Mouse (Mus musculus) embryonic facial prominence, embryonic 14.5 days (tissue): ENCODE results near the gene Shisa5. TPM values are rescaled to one million over a fixed set of nuclear protein-coding genes. Genes with fewer than 3 reads are reported as not detected.

ENCODE experiments used
- ATAC-seq: fragments of 200-750 bp; cut with Nextera tagmentation; 2 replicates; pipeline ENCODE4 v1.8.0; 2017; ENCODE audit warnings: low read depth, moderate number of reproducible peaks, moderate TSS enrichment
- DNase-seq: peaks from one replicate; pipeline ENCODE4 v3.0.0-alpha.2; 2015; ENCODE audit warnings: low spot score
- H3K27ac ChIP-seq: fragments of 300-500 bp; sonication (generic); replicated peaks from 2 replicates; pipeline ENCODE4 v1.5.1; 2014; ENCODE audit warnings: low read depth, mild to moderate bottlenecking, low read length, moderate library complexity
- H3K27me3 ChIP-seq: fragments of 300-500 bp; sonication (generic); replicated peaks from 2 replicates; pipeline ENCODE4 v1.6.1; 2014; ENCODE audit warnings: low read length; ENCODE audit not compliant: control insufficient read depth, insufficient read depth
- H3K36me3 ChIP-seq: fragments of 300-500 bp; sonication (generic); 2 replicates; pipeline ENCODE4 v1.6.1; 2014; ENCODE audit warnings: low read length, mixed read lengths; ENCODE audit not compliant: control insufficient read depth, insufficient read depth
- H3K4me1 ChIP-seq: fragments of 300-500 bp; sonication (generic); 2 replicates; pipeline ENCODE4 v1.6.1; 2014; ENCODE audit warnings: antibody characterized with exemption, low read length; ENCODE audit not compliant: control insufficient read depth, insufficient read depth
- H3K4me2 ChIP-seq: fragments of 300-500 bp; sonication (generic); 2 replicates; pipeline ENCODE4 v1.6.1; 2014; ENCODE audit warnings: low read depth, mild to moderate bottlenecking, low read length, moderate library complexity, mixed read lengths
- H3K4me3 ChIP-seq: fragments of 300-500 bp; sonication (generic); 2 replicates; pipeline ENCODE4 v1.5.1; 2014; ENCODE audit warnings: low read depth, mild to moderate bottlenecking, low read length
- H3K9ac ChIP-seq: fragments of 300-500 bp; sonication (generic); 2 replicates; pipeline ENCODE4 v1.6.1; 2014; ENCODE audit warnings: low read depth, mild to moderate bottlenecking, low read length, moderate library complexity, mixed read lengths
- H3K9me3 ChIP-seq: fragments of 300-500 bp; sonication (generic); 2 replicates; pipeline ENCODE4 v1.6.1; 2016; ENCODE audit warnings: low read length; ENCODE audit not compliant: control insufficient read depth
- WGBS: fragments of 180-500 bp; shearing (Covaris S2); extraction: QIAGEN DNeasy Blood & Tissue Kit; methylation state at CpG from one replicate; pipeline ENCODE4 v1.1.7; 2014; 5-methylcytosine and 5-hydroxymethylcytosine counted together
- polyA plus RNA-seq: library from polyadenylated mRNA; unstranded; fragments of >200 nt; fragmentation: Nextera tagmentation; extraction: Ambion mirVana; gene quantifications from 2 replicates; pipeline ENCODE4 v1.2.1, GENCODE M21; 2014

Gene Shisa5
- 81.7 and 90.0 TPM in 2 replicates for polyA plus RNA-seq

DNA sequence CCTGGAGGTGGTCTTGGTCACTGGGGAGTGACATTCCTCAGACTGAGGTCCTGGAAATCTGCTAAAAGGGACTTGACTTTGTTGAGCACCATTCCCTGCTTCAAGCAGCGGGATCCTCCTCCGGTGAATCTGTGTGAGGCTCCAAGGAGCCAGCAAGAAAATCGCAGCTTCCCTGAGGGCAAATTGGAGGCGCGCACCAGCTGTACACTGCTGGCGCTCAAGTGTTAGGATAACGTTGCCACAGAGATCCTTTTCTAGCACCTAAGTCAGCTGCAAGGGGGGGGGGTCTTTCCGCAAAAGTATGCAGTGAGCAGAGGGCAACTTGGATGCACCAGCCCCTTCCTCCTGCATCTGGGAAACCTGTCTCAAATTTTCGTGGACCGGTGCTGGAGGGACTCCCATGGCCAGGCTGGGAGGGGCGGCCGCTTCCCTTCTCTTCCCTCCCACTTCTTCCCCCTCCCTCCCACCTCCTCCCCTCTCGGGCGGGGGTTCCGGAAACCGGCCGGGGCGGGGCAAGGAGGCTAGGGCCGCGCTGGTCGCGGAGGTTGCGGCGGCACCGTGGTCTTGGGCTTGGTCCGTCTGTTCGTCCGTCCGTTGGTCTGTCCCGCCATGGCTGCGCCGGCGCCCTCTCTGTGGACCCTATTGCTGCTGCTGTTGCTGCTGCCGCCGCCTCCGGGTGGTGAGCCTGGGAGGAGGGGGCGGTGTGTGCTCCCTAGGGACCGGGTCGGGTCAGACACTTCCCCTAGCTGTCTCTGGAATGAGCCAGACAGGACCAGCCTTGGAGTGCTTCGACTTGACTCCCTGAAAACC is at the start of gene Shisa5:
Shisa5 (plus strand) TSS at position 480 of the 810 bp plus-strand sequence.
- H3K27me3 ChIP-seq, result no peaks in the 10 kb centered on the region
- DNase-seq, result peak; percentile 83
- H3K4me2 ChIP-seq, result peak within 1 kb of the TSS; percentile 54
- no peaks in the 10 kb centered on the region for H3K36me3 ChIP-seq
- WGBS, result 0% methylated on average over 35 of the region's 40 CpGs
- H3K9me3 ChIP-seq, result no peaks in the 10 kb centered on the region
- peak within 1 kb of the TSS; percentile 73 for H3K9ac ChIP-seq
- peak; percentile 93 for ATAC-seq
- peak within 1 kb of the TSS; percentile 53 for H3K4me3 ChIP-seq
- H3K27ac ChIP-seq, result peak within 1 kb of the TSS; percentile 16; the same call in 1 of the 2 replicates
- H3K4me1 ChIP-seq, result peaks cover 24% of the 10 kb centered on the region

DNA sequence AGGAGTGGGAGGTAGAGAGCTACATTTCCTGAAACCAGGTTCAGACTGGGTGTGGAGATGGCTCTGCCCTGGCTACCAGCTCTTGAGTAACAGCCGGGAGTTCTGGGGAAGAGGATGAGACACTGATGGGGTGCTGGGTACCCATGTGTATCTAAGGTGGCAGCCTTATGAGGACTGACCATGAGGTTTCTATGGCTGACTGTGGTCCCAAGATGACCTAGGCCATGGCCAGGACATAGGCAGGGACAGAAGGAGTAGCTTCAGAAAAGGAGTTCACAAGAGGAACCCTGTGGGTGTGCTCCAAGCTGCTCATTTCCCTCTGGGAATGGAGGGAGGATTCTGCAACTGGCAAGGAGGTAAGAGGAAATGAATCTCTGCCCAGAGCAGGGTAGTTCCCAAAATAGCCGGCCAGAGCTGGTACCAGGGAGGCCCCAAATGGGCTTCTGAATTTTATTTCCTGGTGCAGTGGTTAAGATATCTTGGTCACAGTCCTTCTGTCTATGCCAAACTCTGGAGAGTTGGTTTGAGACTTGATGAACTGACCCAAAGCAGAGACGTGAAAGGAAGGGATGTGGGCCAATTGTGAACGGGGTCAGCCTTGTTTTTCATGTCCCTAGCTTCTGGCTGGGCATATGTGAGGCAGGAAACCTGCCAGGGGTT is 48.4 kb upstream of the Shisa5 start:
- no peak overlapping the region for H3K9ac ChIP-seq
- ATAC-seq (no peak), DNase-seq (no peak)
- H3K9me3 ChIP-seq, result no peaks in the 10 kb centered on the region
- no peaks in the 10 kb centered on the region for H3K27me3 ChIP-seq
- peaks cover 17% of the 10 kb centered on the region for H3K4me1 ChIP-seq
- 0 out of 2 replicates have a peak overlapping the region, but pooled peaks have one; percentile 89 for H3K4me2 ChIP-seq
- WGBS, result 62% methylated on average over 4 of the region's 4 CpGs
- no peaks in the 10 kb centered on the region for H3K36me3 ChIP-seq
- H3K27ac ChIP-seq, result peak overlapping the region; percentile 93
- H3K4me3 ChIP-seq, result no peak overlapping the region

DNA sequence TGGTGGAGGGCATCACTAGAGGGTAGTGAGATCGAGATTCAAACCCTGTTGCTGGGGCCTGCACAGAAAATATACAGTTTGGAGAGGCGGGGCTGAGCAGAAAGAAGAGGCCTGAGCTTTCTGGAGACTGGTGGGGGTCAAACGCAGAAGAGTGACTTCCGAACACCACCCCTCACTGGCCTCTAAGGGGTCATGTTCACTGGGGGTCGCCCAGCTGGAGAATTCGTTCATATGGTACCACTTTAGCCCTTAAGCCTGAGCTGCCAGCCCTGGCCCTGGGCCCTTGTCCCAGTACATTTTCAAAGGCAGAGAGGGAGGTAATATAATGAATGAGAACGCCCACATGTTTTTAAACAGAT is 47.9 kb upstream of the Shisa5 start:
- no peaks in the 10 kb centered on the region for H3K9me3 ChIP-seq
- peak overlapping the region; percentile 89; the same call in 1 of the 2 replicates for H3K4me2 ChIP-seq
- no peaks in the 10 kb centered on the region for H3K27me3 ChIP-seq
- peak; percentile 39 for DNase-seq
- peak overlapping the region; percentile 93 for H3K27ac ChIP-seq
- H3K9ac ChIP-seq, result no peak overlapping the region
- WGBS, result 50% methylated on average over 7 of the region's 7 CpGs
- H3K36me3 ChIP-seq, result no peaks in the 10 kb centered on the region
- no peak for ATAC-seq
- H3K4me3 ChIP-seq, result no peak overlapping the region
- peaks cover 22% of the 10 kb centered on the region for H3K4me1 ChIP-seq

DNA sequence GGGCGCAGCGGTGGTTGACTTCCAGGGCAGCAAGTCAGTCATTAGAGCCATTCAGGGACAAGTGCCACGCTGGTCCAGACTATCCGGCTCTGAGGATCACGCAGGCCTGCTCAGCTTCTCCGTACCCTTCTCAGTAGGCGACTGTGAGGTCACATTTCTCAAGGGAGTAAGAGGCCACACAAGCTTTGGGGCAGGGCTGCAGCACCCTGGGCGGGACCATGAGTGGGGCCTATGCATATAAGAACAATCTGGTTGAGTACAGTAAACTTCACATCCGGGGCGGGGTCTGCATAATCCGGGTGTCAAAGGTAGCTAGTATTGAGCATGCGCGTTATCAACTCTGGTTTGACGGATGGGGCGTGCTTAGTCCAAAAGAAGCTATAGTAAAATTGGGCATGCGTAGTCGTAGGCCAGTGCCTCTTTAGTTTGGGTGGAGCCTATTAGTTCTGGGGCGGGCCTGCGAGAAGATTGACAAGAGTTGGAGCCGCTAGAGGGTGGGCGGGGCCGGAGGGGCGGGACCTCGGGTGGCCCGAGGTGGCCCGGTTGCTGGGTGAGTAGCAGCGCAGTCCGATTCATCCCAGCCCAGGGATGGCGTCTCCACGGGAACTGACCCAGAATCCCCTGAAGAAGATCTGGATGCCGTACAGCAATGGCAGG is 46.8 kb upstream of the Shisa5 start, which contains the start of gene Pfkfb4:
Pfkfb4 (plus strand) TSS at position 351 of the 657 bp plus-strand sequence.
- Histone ChIP-seq H3K27ac (peak within 1 kb of the TSS; percentile 93), H3K9me3 (no peaks in the 10 kb centered on the region), H3K27me3 (no peaks in the 10 kb centered on the region), H3K4me1 (peaks cover 23% of the 10 kb centered on the region), H3K4me3 (peak within 1 kb of the TSS; percentile 63), H3K4me2 (peak within 1 kb of the TSS; percentile 89), H3K9ac (peak within 1 kb of the TSS; percentile 75), H3K36me3 (no peaks in the 10 kb centered on the region)
- 1% methylated on average over 30 of the region's 31 CpGs for WGBS
- DNase-seq (peak; percentile 100), ATAC-seq (peak; percentile 97)

DNA sequence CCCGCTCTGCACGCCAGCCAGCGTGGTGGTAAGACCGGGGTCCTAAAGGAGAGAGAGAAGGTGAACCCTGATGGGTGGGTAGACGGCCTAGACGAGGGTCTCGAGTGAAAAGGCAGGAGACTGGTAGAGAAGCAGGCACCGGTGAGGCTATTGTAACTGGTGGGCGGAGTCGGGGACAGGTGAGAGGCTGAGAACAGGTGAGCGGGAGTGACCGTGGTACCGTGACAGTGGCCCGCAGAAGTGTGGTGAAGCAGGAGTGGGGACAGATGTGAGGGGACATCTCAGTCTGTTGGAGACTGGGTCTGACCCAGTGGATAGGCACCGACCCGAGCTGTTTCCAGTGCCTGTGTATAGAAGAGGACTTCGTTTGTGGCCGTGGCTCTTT is 46.3 kb upstream of the Shisa5 start:
- no peak for DNase-seq
- peak overlapping the region; percentile 75 for H3K9ac ChIP-seq
- 7% methylated on average over 18 of the region's 18 CpGs for WGBS
- peak; percentile 1; the same call in 1 of the 2 replicates for ATAC-seq
- H3K9me3 ChIP-seq, result no peaks in the 10 kb centered on the region
- H3K4me1 ChIP-seq, result peaks cover 23% of the 10 kb centered on the region
- H3K27ac ChIP-seq, result peak overlapping the region; percentile 49; the same call in 1 of the 2 replicates
- peak overlapping the region; percentile 63 for H3K4me3 ChIP-seq
- H3K4me2 ChIP-seq, result peak overlapping the region; percentile 89
- no peaks in the 10 kb centered on the region for H3K36me3 ChIP-seq
- no peaks in the 10 kb centered on the region for H3K27me3 ChIP-seq

DNA sequence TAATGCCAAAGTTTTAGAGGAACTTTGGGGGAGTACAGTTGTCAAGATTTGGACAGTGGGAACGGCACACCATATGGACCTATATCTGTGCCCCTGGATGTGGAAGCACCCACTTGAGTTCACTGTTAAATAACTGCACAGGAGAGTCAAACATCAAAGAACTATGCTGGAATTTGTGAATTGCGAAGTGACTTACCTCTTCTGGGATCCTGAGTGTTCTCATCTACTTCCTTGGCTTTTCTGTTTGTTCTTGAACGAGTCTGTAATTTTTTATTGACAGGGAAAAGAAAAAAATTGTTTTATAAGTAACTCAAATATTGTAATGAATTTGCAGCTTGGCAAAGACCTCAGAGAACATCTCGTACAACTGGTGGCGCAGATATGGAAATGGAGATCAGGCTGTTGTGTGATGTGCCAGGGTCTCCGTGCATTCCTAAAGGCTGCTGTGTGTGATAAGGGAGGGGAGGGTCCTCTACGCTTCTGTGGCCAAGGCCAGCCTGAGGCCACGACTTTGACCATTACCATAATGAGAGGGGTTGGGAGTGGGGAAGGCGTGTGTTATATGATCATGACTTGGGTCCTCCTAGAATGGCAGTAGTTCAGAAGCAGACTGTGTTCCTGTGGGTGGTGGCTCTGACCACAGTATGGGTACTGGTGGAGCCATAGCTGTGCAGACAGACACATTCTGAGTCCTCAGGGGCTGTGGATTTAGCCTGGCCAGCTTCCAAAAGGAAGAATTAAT is 45.6 kb upstream of the Shisa5 start:
- H3K9ac ChIP-seq, result peak overlapping the region; percentile 75; the same call in 1 of the 2 replicates
- H3K27me3 ChIP-seq, result no peaks in the 10 kb centered on the region
- H3K4me2 ChIP-seq, result peak overlapping the region; percentile 89
- ATAC-seq (no peak), DNase-seq (no peak)
- 81% methylated on average over 9 of the region's 9 CpGs for WGBS
- H3K27ac ChIP-seq, result no peak overlapping the region
- no peaks in the 10 kb centered on the region for H3K36me3 ChIP-seq
- peaks cover 23% of the 10 kb centered on the region for H3K4me1 ChIP-seq
- peak overlapping the region; percentile 63 for H3K4me3 ChIP-seq
- no peaks in the 10 kb centered on the region for H3K9me3 ChIP-seq

DNA sequence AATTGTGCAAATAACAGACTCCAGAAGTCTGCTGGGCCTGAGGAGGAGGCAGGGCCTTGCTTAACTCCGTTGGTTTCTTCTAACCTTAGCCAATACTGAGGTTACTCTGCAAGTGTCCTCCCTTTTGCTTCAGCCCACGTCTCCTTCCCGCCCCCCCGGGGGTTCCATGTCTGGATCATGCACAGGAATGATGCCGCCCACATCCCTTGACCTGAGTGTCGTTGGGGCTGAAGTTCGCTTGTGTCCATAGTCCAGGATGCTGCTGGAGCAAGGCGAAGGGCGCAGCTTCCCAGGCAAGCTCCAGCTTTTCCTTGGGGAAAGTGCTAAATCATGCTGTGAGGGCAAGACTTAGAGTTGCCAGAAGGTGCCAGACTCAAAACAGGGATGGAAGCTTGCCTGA is 42.0 kb upstream of the Shisa5 start:
- Histone ChIP-seq H3K9ac (no peak overlapping the region), H3K27ac (no peak overlapping the region), H3K36me3 (no peaks in the 10 kb centered on the region), H3K27me3 (no peaks in the 10 kb centered on the region), H3K4me2 (no peak overlapping the region), H3K9me3 (no peaks in the 10 kb centered on the region), H3K4me1 (peaks cover 11% of the 10 kb centered on the region), H3K4me3 (no peak overlapping the region)
- 74% methylated on average over 9 of the region's 9 CpGs for WGBS
- DNase-seq (no peak), ATAC-seq (no peak)
